Mouse (Mus musculus): ENCODE measurements around the gene Dstyk. TPM values are rescaled to one million over a fixed set of nuclear protein-coding genes. Genes with fewer than 3 reads are reported as not detected.

Dstyk gene
- polyA plus RNA-seq, 1 experiment from 2014 or later, result 16.6 TPM

DNA sequence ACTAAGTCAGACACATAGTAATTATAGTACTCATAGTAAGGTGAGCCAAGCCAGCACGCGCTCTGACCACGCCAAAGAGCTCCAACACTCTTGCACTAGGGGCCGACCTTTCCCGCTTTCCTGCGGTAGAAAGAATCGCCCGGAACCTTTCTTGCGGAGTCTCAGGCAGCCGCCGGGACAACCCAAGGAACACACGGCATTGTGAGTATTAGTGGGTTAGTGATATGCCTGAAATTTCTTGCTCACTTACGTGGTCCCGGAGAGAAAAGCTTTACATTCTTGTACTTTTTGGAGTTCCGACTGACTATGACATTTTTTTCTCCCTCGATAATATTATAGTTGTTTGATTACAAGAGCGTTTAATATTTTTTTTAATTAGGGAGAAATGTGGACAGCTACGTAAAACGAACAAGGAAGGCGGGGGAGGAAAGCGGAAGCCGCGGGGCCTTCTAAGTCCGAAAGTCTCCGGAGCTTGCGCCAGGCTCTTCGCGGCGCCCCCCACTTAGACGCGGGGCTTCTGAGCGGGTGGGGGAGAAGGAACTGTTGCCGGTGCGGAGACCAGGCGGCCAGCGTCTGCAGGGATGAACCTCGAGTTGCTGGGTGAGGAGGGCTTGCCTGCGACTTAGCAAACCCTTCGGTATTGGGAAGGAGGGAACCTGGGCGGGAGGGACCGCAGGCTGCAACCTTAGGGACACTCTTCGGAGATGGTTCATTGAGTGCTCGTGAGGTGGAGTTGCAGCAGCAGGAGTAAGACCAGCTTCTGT is 59.8 kb downstream of the Dstyk start, which contains the start of gene Rbbp5:
TSS of gene Rbbp5 (plus strand) at position 438 of the 764 bp plus-strand sequence.
- H3K27ac ChIP-seq (ENCODE audit: low read length), result peak within 1 kb of the TSS; percentile 38
- peak within 1 kb of the TSS; percentile 82 for H3K9ac ChIP-seq (ENCODE audit: low read length)
- H3K4me2 ChIP-seq (ENCODE audit: low read depth, low read length), result peak within 1 kb of the TSS; percentile 68
- WGBS, result under 1% methylated on average over 43 of the region's 43 CpGs
- no peaks in the 10 kb centered on the region for H3K9me3 ChIP-seq (ENCODE audit: control insufficient read depth, low read length)
- ATAC-seq (ENCODE audit: low read depth), result peak; percentile 93
- peak within 1 kb of the TSS; percentile 61 for H3K4me3 ChIP-seq (ENCODE audit: low read length)
- no peaks in the 10 kb centered on the region for H3K27me3 ChIP-seq (ENCODE audit: control insufficient read depth, insufficient read depth, low read depth, low read length)
- H3K4me1 ChIP-seq (replicated peaks; ENCODE audit: control insufficient read depth, insufficient read depth, low read length), result peaks cover 7% of the 10 kb centered on the region
- no peaks in the 10 kb centered on the region for H3K36me3 ChIP-seq (ENCODE audit: control insufficient read depth, insufficient read depth, low read length)

DNA sequence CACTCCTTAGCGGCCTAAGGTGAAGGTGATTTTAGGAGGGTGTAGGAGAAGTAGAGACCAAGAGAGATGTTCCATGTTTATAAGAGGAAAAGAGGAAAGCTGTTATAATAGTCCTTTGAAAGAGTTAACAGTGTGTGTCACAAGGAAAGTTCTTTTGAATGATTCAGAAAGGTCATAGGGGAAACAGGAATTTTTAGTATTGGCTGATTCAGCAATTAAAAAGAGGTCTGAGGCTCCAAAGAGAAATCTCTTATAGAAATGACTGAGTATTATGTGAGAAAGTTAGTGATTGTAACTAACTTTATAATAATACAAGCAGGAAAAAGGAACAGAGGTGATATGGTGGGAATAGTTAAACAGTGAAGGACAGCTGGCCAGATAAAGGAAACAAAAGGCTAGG is 62.1 kb downstream of the Dstyk start:
- Histone ChIP-seq H3K4me1 (replicated peaks; ENCODE audit: control insufficient read depth, insufficient read depth, low read length) (peaks cover 12% of the 10 kb centered on the region), H3K9me3 (ENCODE audit: control insufficient read depth, low read length) (no peaks in the 10 kb centered on the region), H3K9ac (ENCODE audit: low read length) (no peak overlapping the region), H3K36me3 (ENCODE audit: control insufficient read depth, insufficient read depth, low read length) (no peaks in the 10 kb centered on the region), H3K27me3 (ENCODE audit: control insufficient read depth, insufficient read depth, low read depth, low read length) (no peaks in the 10 kb centered on the region), H3K27ac (ENCODE audit: low read length) (no peak overlapping the region), H3K4me2 (ENCODE audit: low read depth, low read length) (no peak overlapping the region), H3K4me3 (ENCODE audit: low read length) (no peak overlapping the region)
- no peak for ATAC-seq (ENCODE audit: low read depth)
- WGBS, result 81% methylated on average over 1 of the region's 1 CpGs

DNA sequence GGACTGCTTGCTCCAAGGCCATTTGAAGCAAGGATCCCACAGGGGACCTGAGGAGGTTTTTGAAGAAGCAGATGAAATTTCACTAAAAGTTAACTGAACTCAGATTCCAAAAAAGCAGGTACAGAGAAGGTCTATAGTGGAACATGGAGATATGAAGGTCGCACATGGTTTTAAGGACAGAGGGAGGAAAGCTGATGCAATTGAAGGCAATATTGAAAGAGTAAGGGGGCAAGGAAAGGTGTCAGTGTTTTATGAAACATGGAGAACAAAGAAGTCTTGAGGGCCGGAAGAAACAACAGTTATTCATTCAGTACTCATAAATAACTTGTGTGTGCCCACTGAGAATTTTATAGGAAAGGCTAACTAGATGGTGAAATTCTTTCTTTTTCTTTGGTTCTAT is 64.3 kb downstream of the Dstyk start:
- Histone ChIP-seq H3K4me2 (ENCODE audit: low read depth, low read length) (no peak overlapping the region), H3K9ac (ENCODE audit: low read length) (no peak overlapping the region), H3K36me3 (ENCODE audit: control insufficient read depth, insufficient read depth, low read length) (peaks cover 1% of the 10 kb centered on the region; the same call in 1 of the 2 replicates), H3K9me3 (ENCODE audit: control insufficient read depth, low read length) (no peaks in the 10 kb centered on the region), H3K27me3 (ENCODE audit: control insufficient read depth, insufficient read depth, low read depth, low read length) (no peaks in the 10 kb centered on the region), H3K4me3 (ENCODE audit: low read length) (no peak overlapping the region), H3K4me1 (replicated peaks; ENCODE audit: control insufficient read depth, insufficient read depth, low read length) (peaks cover 12% of the 10 kb centered on the region), H3K27ac (ENCODE audit: low read length) (no peak overlapping the region)
- 86% methylated on average over 2 of the region's 2 CpGs for WGBS
- ATAC-seq (ENCODE audit: low read depth), result no peak

DNA sequence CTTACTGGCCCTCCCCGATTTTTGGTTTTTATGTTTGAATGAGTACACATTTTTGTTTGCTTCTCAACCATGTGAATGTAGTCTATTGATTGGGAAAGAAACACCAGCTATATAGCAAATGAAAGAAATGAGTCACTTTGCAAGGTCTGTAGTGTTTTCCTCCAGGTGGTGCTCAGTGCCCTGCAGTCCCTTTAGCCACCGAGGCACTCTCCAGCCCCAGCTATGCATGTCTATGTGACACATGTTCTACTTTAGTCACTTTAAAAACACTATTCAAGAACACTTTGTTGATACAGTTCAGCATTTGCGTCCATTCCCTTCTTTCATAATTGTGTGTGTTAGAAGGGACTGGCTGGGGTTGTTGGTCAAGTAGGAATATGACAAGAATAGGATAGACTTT is 65.9 kb downstream of the Dstyk start:
- Histone ChIP-seq H3K4me3 (ENCODE audit: low read length) (no peak overlapping the region), H3K4me1 (replicated peaks; ENCODE audit: control insufficient read depth, insufficient read depth, low read length) (peaks cover 7% of the 10 kb centered on the region), H3K27me3 (ENCODE audit: control insufficient read depth, insufficient read depth, low read depth, low read length) (no peaks in the 10 kb centered on the region), H3K9me3 (ENCODE audit: control insufficient read depth, low read length) (no peaks in the 10 kb centered on the region), H3K4me2 (ENCODE audit: low read depth, low read length) (no peak overlapping the region), H3K9ac (ENCODE audit: low read length) (no peak overlapping the region), H3K36me3 (ENCODE audit: control insufficient read depth, insufficient read depth, low read length) (peaks cover 4% of the 10 kb centered on the region; the same call in 1 of the 2 replicates), H3K27ac (ENCODE audit: low read length) (peak overlapping the region; percentile 56)
- ATAC-seq (ENCODE audit: low read depth), result no peak
- WGBS, result 83% methylated on average over 3 of the region's 3 CpGs

DNA sequence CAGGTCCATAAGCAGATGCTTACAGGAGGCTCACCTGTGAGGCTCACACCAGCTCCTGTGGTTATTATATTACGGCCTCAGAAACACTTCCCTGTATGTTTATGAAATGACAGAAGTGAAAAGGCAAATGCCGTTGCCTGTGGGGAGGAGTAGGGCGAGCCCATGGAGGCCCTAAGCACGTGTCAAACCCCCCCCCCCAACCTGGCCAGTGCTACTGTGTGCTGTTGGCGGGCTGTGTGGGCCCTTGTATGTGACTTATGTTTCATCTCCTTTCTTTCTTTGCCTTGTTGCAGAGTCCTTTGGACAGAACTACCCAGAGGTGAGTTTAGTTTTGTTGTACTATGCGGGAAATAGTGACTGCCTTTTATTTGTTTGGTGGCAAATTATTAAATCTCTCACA is 66.4 kb downstream of the Dstyk start:
- Histone ChIP-seq H3K27me3 (ENCODE audit: control insufficient read depth, insufficient read depth, low read depth, low read length) (no peaks in the 10 kb centered on the region), H3K27ac (ENCODE audit: low read length) (peak overlapping the region; percentile 56), H3K4me3 (ENCODE audit: low read length) (no peak overlapping the region), H3K36me3 (ENCODE audit: control insufficient read depth, insufficient read depth, low read length) (peaks cover 4% of the 10 kb centered on the region; the same call in 1 of the 2 replicates), H3K9me3 (ENCODE audit: control insufficient read depth, low read length) (no peaks in the 10 kb centered on the region), H3K9ac (ENCODE audit: low read length) (no peak overlapping the region), H3K4me1 (replicated peaks; ENCODE audit: control insufficient read depth, insufficient read depth, low read length) (peaks cover 5% of the 10 kb centered on the region), H3K4me2 (ENCODE audit: low read depth, low read length) (no peak overlapping the region)
- peak; percentile 74 for ATAC-seq (ENCODE audit: low read depth)
- WGBS, result 67% methylated on average over 6 of the region's 6 CpGs

DNA sequence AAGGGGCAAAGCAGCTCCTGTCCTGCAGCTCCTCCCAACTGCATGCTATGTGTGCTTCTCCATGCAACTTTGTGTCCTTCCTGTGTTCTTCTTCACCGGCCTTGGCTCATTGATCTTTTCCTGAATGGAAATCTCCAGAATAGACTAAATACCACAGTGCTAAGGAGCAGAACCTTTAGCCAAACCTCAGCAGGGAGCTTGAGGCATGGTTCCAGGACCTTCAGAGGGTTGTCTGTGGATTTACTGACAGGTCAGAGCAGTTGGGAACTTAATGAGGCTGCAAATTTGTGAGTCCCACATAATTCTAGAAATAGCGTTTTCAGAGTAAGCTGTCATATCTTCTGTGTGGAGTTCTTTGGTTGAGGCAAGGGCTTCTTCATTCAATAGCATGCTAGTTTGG is 83.2 kb downstream of the Dstyk start:
- H3K36me3 ChIP-seq (ENCODE audit: control insufficient read depth, insufficient read depth, low read length), result peaks cover 52% of the 10 kb centered on the region
- no peak for ATAC-seq (ENCODE audit: low read depth)

DNA sequence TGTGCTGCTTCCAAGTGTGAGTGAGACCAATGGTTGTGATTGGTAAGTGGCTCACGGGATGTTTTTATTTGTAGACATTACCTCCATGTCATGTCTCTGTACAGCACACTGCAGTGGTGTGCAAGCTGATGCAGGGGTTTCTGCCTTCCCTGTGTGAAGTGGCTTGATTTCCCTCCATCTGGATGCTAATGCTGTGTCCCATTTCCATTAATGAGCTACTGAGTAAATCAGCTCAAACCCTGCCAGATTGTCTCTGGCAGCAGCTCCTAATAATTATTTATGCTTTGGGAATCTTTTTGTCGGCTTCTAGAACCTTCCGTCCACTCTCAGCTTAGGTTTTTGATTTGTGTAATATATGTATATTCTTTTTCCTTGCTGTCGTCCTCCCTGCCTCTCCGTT is 87.8 kb downstream of the Dstyk start:
- 90% methylated on average over 5 of the region's 5 CpGs for WGBS
- H3K9ac ChIP-seq (ENCODE audit: low read length), result no peak overlapping the region
- H3K4me1 ChIP-seq (replicated peaks; ENCODE audit: control insufficient read depth, insufficient read depth, low read length), result no peaks in the 10 kb centered on the region
- H3K9me3 ChIP-seq (ENCODE audit: control insufficient read depth, low read length), result no peaks in the 10 kb centered on the region
- H3K36me3 ChIP-seq (ENCODE audit: control insufficient read depth, insufficient read depth, low read length), result peaks cover 44% of the 10 kb centered on the region
- H3K27ac ChIP-seq (ENCODE audit: low read length), result no peak overlapping the region
- no peak for ATAC-seq (ENCODE audit: low read depth)
- no peak overlapping the region for H3K4me2 ChIP-seq (ENCODE audit: low read depth, low read length)
- H3K27me3 ChIP-seq (ENCODE audit: control insufficient read depth, insufficient read depth, low read depth, low read length), result no peaks in the 10 kb centered on the region
- no peak overlapping the region for H3K4me3 ChIP-seq (ENCODE audit: low read length)

More for the DNA sequence above, 83.2 kb downstream of the Dstyk start:
- H3K4me2 ChIP-seq (ENCODE audit: low read depth, low read length), result no peak overlapping the region
- H3K9me3 ChIP-seq (ENCODE audit: control insufficient read depth, low read length), result no peaks in the 10 kb centered on the region
- WGBS, result 92% methylated on average over 2 of the region's 2 CpGs
- no peak overlapping the region for H3K27ac ChIP-seq (ENCODE audit: low read length)
- no peak overlapping the region for H3K4me3 ChIP-seq (ENCODE audit: low read length)
- H3K9ac ChIP-seq (ENCODE audit: low read length), result no peak overlapping the region
- H3K4me1 ChIP-seq (replicated peaks; ENCODE audit: control insufficient read depth, insufficient read depth, low read length), result no peaks in the 10 kb centered on the region
- no peaks in the 10 kb centered on the region for H3K27me3 ChIP-seq (ENCODE audit: control insufficient read depth, insufficient read depth, low read depth, low read length)

DNA sequence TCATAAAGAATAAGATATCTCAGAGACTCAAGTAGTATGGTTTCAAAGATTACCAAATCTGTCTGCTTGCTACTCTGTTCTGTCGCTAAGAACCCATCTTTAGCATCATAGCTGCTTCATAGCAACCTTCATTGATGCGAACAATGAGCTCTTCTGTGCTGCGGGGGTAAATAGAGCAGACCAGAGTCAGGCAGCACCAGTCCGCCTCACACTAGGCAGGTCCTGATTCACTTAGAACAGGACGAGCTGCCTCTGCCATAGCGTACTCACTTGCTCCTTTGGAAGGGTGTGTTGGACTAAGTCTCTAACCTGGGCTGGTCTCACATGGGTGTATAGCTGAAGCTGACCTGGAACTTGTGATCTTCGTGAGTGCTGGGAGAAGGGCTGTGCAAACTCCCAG is 88.7 kb downstream of the Dstyk start, which contains the start of gene Tmem81:
TSS of gene Tmem81 (plus strand) at position 173 of the 400 bp plus-strand sequence.
- no peak within 1 kb of the TSS for H3K9ac ChIP-seq (ENCODE audit: low read length)
- no peaks in the 10 kb centered on the region for H3K9me3 ChIP-seq (ENCODE audit: control insufficient read depth, low read length)
- no peak within 1 kb of the TSS for H3K4me3 ChIP-seq (ENCODE audit: low read length)
- H3K4me1 ChIP-seq (replicated peaks; ENCODE audit: control insufficient read depth, insufficient read depth, low read length), result no peaks in the 10 kb centered on the region
- H3K4me2 ChIP-seq (ENCODE audit: low read depth, low read length), result no peak within 1 kb of the TSS
- 89% methylated on average over 7 of the region's 7 CpGs for whole genome bisulfite sequencing
- no peak for ATAC-seq (ENCODE audit: low read depth)
- H3K36me3 ChIP-seq (ENCODE audit: control insufficient read depth, insufficient read depth, low read length), result peaks cover 37% of the 10 kb centered on the region
- no peaks in the 10 kb centered on the region for H3K27me3 ChIP-seq (ENCODE audit: control insufficient read depth, insufficient read depth, low read depth, low read length)
- H3K27ac ChIP-seq (ENCODE audit: low read length), result no peak within 1 kb of the TSS

DNA sequence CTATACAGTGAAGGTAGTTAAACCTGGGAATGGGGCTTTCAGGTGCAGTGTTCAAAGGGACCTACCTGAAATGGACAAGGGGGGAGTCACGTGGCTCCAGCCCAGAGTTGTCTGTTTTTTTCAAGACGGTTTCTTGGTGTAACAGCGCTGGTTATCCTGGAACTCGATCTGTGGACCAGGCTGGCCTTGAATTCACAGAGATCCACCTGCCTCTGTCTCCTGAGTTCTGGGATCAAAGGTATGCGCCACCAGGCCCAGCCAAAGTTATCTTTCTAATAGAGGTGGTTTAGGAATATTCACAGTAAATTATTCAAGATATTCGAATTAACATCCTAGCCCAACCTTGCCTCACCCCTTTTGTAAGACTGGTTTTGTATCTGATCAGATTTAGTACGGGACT is 89.3 kb downstream of the Dstyk start:
- H3K9me3 ChIP-seq (ENCODE audit: control insufficient read depth, low read length), result no peaks in the 10 kb centered on the region
- H3K36me3 ChIP-seq (ENCODE audit: control insufficient read depth, insufficient read depth, low read length), result peaks cover 37% of the 10 kb centered on the region
- peaks cover 5% of the 10 kb centered on the region; the same call in 1 of the 2 replicates for H3K4me1 ChIP-seq (replicated peaks; ENCODE audit: control insufficient read depth, insufficient read depth, low read length)
- 88% methylated on average over 7 of the region's 7 CpGs for WGBS
- ATAC-seq (ENCODE audit: low read depth), result no peak
- H3K27me3 ChIP-seq (ENCODE audit: control insufficient read depth, insufficient read depth, low read depth, low read length), result no peaks in the 10 kb centered on the region
- no peak overlapping the region for H3K4me2 ChIP-seq (ENCODE audit: low read depth, low read length)
- H3K9ac ChIP-seq (ENCODE audit: low read length), result no peak overlapping the region
- no peak overlapping the region for H3K27ac ChIP-seq (ENCODE audit: low read length)
- no peak overlapping the region for H3K4me3 ChIP-seq (ENCODE audit: low read length)
